Mouse (Mus musculus) heart, embryonic 11.5 days (tissue): ENCODE measurements at regions not wholly inside any gene's neighbourhood (a gene's known extent, or its start where the extent isn't known, plus 50 kb on each side); places are given as distances from the start of the nearest gene placed in this dataset.

Experiments used
- ATAC-seq: fragments of 200-750 bp; cut with Nextera tagmentation; replicated peaks from 2 replicates; pipeline ENCODE4 v1.8.0; 2017; ENCODE audit warnings: moderate library complexity; ENCODE audit not compliant: insufficient number of reproducible peaks, low FRiP score, low TSS enrichment
- H3K27ac ChIP-seq: fragments of 300-500 bp; sonication (generic); 2 replicates; pipeline ENCODE4 v1.5.1; 2014; ENCODE audit warnings: mild to moderate bottlenecking, low read depth, low read length
- H3K27me3 ChIP-seq: fragments of 300-500 bp; sonication (generic); 2 replicates; pipeline ENCODE4 v1.6.1; 2014; ENCODE audit warnings: mild to moderate bottlenecking, low read length, mixed read lengths; ENCODE audit not compliant: control insufficient read depth, insufficient read depth
- H3K36me3 ChIP-seq: fragments of 300-500 bp; sonication (generic); 2 replicates; pipeline ENCODE4 v1.6.1; 2014; ENCODE audit warnings: mild to moderate bottlenecking, low read length, moderate library complexity, mixed read lengths; ENCODE audit not compliant: control insufficient read depth, insufficient read depth
- H3K4me1 ChIP-seq: fragments of 300-500 bp; sonication (generic); 2 replicates; pipeline ENCODE4 v1.6.1; 2014; ENCODE audit warnings: low read length; ENCODE audit not compliant: control insufficient read depth, insufficient read depth
- H3K4me2 ChIP-seq: fragments of 300-500 bp; sonication (generic); 2 replicates; pipeline ENCODE4 v1.6.1; 2014; ENCODE audit warnings: mild to moderate bottlenecking, moderate library complexity
- H3K4me3 ChIP-seq: fragments of 300-500 bp; sonication (generic); 2 replicates; pipeline ENCODE4 v1.5.1; 2014; ENCODE audit warnings: low read depth, low read length
- H3K9ac ChIP-seq: fragments of 300-500 bp; sonication (generic); 2 replicates; pipeline ENCODE4 v1.6.1; 2014; ENCODE audit warnings: mild to moderate bottlenecking, low read depth, low read length, moderate library complexity
- H3K9me3 ChIP-seq: fragments of 300-500 bp; sonication (generic); replicated peaks from 2 replicates; pipeline ENCODE4 v1.6.1; 2016; ENCODE audit warnings: low read length; ENCODE audit not compliant: control insufficient read depth
- WGBS: fragments of 180-500 bp; shearing (Covaris S2); extraction: QIAGEN DNeasy Blood & Tissue Kit; methylation state at CpG from one replicate; pipeline ENCODE4 v1.1.7; 2014; ENCODE audit not compliant: insufficient replicate concordance; 5-methylcytosine and 5-hydroxymethylcytosine counted together

GRCm38 (mm10) chr16:23838696-23839095, 52.1 kb downstream of the Sst start:
- Histone ChIP-seq H3K27ac (no peak overlapping the region), H3K27me3 (no peaks in the 10 kb centered on the region), H3K4me2 (no peak overlapping the region), H3K9me3 (no peaks in the 10 kb centered on the region), H3K9ac (no peak overlapping the region), H3K4me3 (no peak overlapping the region), H3K4me1 (peaks cover 3% of the 10 kb centered on the region; the same call in 1 of the 2 replicates), H3K36me3 (no peaks in the 10 kb centered on the region)
- 34% methylated on average over 7 of the region's 7 CpGs for WGBS
- no peak for ATAC-seq

- no peaks in the 10 kb centered on the region for H3K36me3 ChIP-seq
- H3K4me1 ChIP-seq, result peaks cover 3% of the 10 kb centered on the region; the same call in 1 of the 2 replicates
- no peak overlapping the region for H3K4me2 ChIP-seq
- H3K9ac ChIP-seq, result no peak overlapping the region
- H3K9me3 ChIP-seq, result no peaks in the 10 kb centered on the region
- no peaks in the 10 kb centered on the region for H3K27me3 ChIP-seq
- H3K27ac ChIP-seq, result no peak overlapping the region
- no peak for ATAC-seq
- no peak overlapping the region for H3K4me3 ChIP-seq
- 66% methylated on average over 2 of the region's 2 CpGs for WGBS
Observed at GRCm38 (mm10) chr16:23838114-23838513, 52.6 kb downstream of the Sst start.

GRCm38 (mm10) chr16:23834991-23835390, 55.8 kb downstream of the Sst start:
- H3K4me2 ChIP-seq, result no peak overlapping the region
- H3K4me1 ChIP-seq, result peaks cover 3% of the 10 kb centered on the region; the same call in 1 of the 2 replicates
- H3K27me3 ChIP-seq, result no peaks in the 10 kb centered on the region
- H3K27ac ChIP-seq, result no peak overlapping the region
- no peaks in the 10 kb centered on the region for H3K36me3 ChIP-seq
- WGBS, result 50% methylated on average over 4 of the region's 4 CpGs
- H3K4me3 ChIP-seq, result no peak overlapping the region
- no peaks in the 10 kb centered on the region for H3K9me3 ChIP-seq
- no peak for ATAC-seq
- no peak overlapping the region for H3K9ac ChIP-seq

GRCm38 (mm10) chr16:23833603-23834002, 57.2 kb downstream of the Sst start:
- H3K4me3 ChIP-seq, result no peak overlapping the region
- no peaks in the 10 kb centered on the region for H3K36me3 ChIP-seq
- no peak for ATAC-seq
- no peaks in the 10 kb centered on the region for H3K27me3 ChIP-seq
- H3K27ac ChIP-seq, result no peak overlapping the region
- H3K9ac ChIP-seq, result no peak overlapping the region
- peaks cover under 1% of the 10 kb centered on the region; the same call in 1 of the 2 replicates for H3K4me1 ChIP-seq
- WGBS, result 58% methylated on average over 2 of the region's 2 CpGs
- peaks cover 4% of the 10 kb centered on the region; the same call in 1 of the 2 replicates for H3K9me3 ChIP-seq
- H3K4me2 ChIP-seq, result no peak overlapping the region

DNA sequence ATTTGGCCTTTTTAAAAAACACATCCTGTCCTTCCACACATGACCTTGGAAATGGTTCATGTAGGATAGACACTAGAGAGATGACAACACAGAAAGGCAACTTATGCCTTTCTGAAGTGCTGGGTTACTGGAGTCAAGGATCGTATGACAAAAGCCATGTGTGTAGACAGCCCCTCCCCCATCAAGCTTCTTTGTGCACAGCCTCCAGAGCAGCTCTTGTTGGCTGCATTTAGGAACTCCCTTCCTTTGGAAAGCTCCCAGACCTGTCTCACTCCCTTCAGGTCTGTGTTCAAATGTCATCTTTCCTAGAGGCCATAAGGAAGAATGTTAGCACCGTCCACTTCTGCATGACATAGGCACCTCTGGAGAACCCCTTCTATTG, 57.7 kb downstream of the Sst start:
- WGBS, result 73% methylated on average over 2 of the region's 2 CpGs
- Histone ChIP-seq H3K4me1 (no peaks in the 10 kb centered on the region), H3K9me3 (peaks cover 4% of the 10 kb centered on the region; the same call in 1 of the 2 replicates), H3K27ac (no peak overlapping the region), H3K4me3 (no peak overlapping the region), H3K4me2 (no peak overlapping the region), H3K9ac (no peak overlapping the region), H3K27me3 (no peaks in the 10 kb centered on the region), H3K36me3 (no peaks in the 10 kb centered on the region)
- no peak for ATAC-seq

DNA sequence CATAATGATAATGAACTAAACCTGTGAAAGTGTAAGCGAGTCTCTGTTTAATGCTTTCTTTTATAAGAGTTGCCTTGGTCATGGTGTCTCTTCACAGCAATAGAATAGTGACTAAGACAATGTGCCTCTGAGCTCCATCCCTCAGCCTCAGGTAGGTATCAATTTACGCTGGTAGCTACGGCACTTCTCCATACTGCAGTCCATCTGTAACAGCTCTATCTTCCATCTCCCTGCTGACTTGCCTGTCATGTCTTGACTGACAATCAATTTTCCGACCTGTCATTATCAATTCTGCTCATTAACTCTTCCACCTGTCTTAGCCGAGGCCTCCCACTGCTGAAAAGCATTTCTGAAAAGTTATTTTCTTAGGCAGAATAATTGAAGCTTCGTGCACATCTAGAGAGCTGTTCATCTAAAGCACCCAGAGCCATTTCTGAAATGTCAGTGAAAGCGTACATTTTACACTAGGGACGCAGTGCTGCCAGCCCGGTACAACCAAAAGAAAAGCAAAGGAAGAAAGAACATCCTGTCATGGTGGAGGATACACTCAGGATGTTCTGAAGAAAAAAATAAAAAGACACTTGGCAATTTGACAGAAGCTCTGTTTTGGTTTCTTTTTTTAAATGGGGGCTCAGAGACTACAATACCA, 58.2 kb downstream of the Sst start:
- no peaks in the 10 kb centered on the region for H3K4me1 ChIP-seq
- ATAC-seq, result no peak
- H3K4me2 ChIP-seq, result no peak overlapping the region
- WGBS, result 68% methylated on average over 9 of the region's 9 CpGs
- H3K27me3 ChIP-seq, result no peaks in the 10 kb centered on the region
- H3K9me3 ChIP-seq, result peaks cover 4% of the 10 kb centered on the region; the same call in 1 of the 2 replicates
- H3K9ac ChIP-seq, result no peak overlapping the region
- H3K36me3 ChIP-seq, result no peaks in the 10 kb centered on the region
- no peak overlapping the region for H3K4me3 ChIP-seq
- no peak overlapping the region for H3K27ac ChIP-seq

- no peaks in the 10 kb centered on the region for H3K36me3 ChIP-seq
- no peak overlapping the region for H3K9ac ChIP-seq
- H3K27ac ChIP-seq, result no peak overlapping the region
- no peaks in the 10 kb centered on the region for H3K27me3 ChIP-seq
- no peak overlapping the region for H3K4me3 ChIP-seq
- WGBS, result 85% methylated on average over 5 of the region's 5 CpGs
- no peak for ATAC-seq
- H3K4me2 ChIP-seq, result no peak overlapping the region
- no peaks in the 10 kb centered on the region for H3K4me1 ChIP-seq
- H3K9me3 ChIP-seq, result peaks cover 4% of the 10 kb centered on the region; the same call in 1 of the 2 replicates
Observed at GRCm38 (mm10) chr16:23825662-23826061, 65.1 kb downstream of the Sst start.

- H3K27ac ChIP-seq, result no peak overlapping the region
- H3K27me3 ChIP-seq, result no peaks in the 10 kb centered on the region
- 82% methylated on average over 2 of the region's 2 CpGs for WGBS
- no peak for ATAC-seq
- H3K9me3 ChIP-seq, result no peaks in the 10 kb centered on the region
- H3K4me3 ChIP-seq, result no peak overlapping the region
- no peaks in the 10 kb centered on the region for H3K36me3 ChIP-seq
- no peaks in the 10 kb centered on the region for H3K4me1 ChIP-seq
- no peak overlapping the region for H3K4me2 ChIP-seq
- H3K9ac ChIP-seq, result no peak overlapping the region
Observed at GRCm38 (mm10) chr16:23785216-23785615, 105.5 kb downstream of the Sst start.
